Mouse (Mus musculus) spleen, adult 2 months (tissue): ENCODE measurements around the gene Bcdin3d.

Experiments
- CTCF ChIP-seq: fragments of 200-500 bp; IDR thresholded peaks from 2 replicates; pipeline ENCODE4 v1.5.1; 2011; ENCODE audit warnings: mild to moderate bottlenecking, inconsistent platforms; ENCODE audit not compliant: insufficient read depth, insufficient read length, insufficient replicate concordance; ENCODE audit errors: extremely low read depth
- POLR2A ChIP-seq: fragments of 200-500 bp; IDR thresholded peaks from 2 replicates; pipeline ENCODE4 v1.6.1; 2011; ENCODE audit warnings: low read depth, low read length, inconsistent platforms

DNA sequence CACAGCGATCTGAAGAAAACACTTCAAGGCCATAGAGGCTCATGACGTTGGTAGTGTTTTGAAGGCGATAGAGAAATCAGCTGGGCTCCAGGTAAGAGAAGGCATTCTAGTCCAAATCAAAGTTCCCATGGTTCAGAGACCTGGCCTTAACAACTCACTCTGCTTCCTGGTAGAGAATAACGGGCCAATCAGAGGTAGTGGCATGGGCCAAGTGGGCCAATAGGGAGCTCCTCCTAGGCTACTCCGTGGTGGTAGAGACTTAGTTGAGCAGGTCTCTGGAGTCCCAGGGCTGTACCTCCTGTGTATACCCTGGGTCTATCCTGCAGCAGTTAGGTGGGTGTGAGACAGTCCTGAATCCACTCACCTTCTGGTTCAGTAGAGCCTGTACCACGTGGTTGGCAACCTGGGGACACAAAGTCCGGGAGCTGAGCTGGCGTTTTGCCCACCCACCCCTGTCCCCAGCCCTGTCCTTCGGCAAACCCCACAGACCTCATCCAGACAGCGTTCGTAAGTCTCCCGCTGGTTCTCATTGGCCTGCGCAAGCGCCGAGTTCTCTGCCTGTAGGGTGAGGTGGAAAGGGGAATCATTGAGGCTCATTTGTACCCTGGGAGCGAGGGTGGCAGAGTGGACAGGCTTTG lies 41.3 kb downstream of the Bcdin3d start:
- TF ChIP-seq POLR2A (no peak), CTCF (no peak)
